Mouse (Mus musculus) heart, postnatal 0 days (tissue): ENCODE data around the gene Ptprt.

Experiments used
- CTCF ChIP-seq: IDR thresholded peaks from 2 replicates; pipeline ENCODE4 v1.5.1; 2016; ENCODE audit warnings: antibody characterized with exemption, control low read depth, low read depth
- EP300 ChIP-seq: IDR thresholded peaks from 2 replicates; pipeline ENCODE4 v1.6.1; 2016; ENCODE audit warnings: antibody characterized with exemption, low read depth

GRCm38 (mm10) chr2:162591388-162591787, 69.6 kb downstream of the Ptprt start:
- TF ChIP-seq CTCF = no peak
- no peak for TF ChIP-seq EP300
